Mouse (Mus musculus) urinary bladder, adult 2 months (tissue): ENCODE results near the gene Cdh3. TPM values are rescaled to one million over a fixed set of nuclear protein-coding genes. Genes with fewer than 3 reads are reported as not detected.
"Not testable (repeated sequence)": the region's sequence is repeated elsewhere in the genome, so short reads cannot be mapped to it uniquely, and the experiment has no call there.

Source experiments
- DNase-seq: peaks from one replicate; pipeline ENCODE4 v3.0.0; 2022; ENCODE audit warnings: low spot score
- polyA plus RNA-seq: library from polyadenylated mRNA; depleted of rRNA; stranded (reverse); fragments of >200 nt; gene quantifications from 2 replicates; pipeline ENCODE4 v1.2.3, GENCODE M21; 2012

The Cdh3 gene
- polyA plus RNA-seq, 1 experiment, result 5.5 TPM

- no peak for DNase-seq
These were observed 61.0 kb downstream of the Cdh3 start for GRCm38 (mm10) chr8:106571551-106572172.

- DNase-seq, result not testable (repeated sequence)
These were observed 61.5 kb downstream of the Cdh3 start for GRCm38 (mm10) chr8:106572175-106572574.

- DNase-seq, result not testable (repeated sequence)
These were observed 62.5 kb downstream of the Cdh3 start, which contains the start of gene Gm10073 for GRCm38 (mm10) chr8:106573168-106573567. Gm10073 (minus strand) TSS chr8:106573461.

- DNase-seq, result no peak
These were observed 63.6 kb downstream of the Cdh3 start for GRCm38 (mm10) chr8:106574283-106574682.

- DNase-seq, result no peak
These were observed 66.3 kb downstream of the Cdh3 start for GRCm38 (mm10) chr8:106576849-106577555.

GRCm38 (mm10) chr8:106579510-106579909 lies 68.8 kb downstream of the Cdh3 start:
- no peak for DNase-seq

- DNase-seq, result no peak
These were observed 70.8 kb downstream of the Cdh3 start for GRCm38 (mm10) chr8:106581344-106582088.

- DNase-seq, result no peak
These were observed 74.4 kb downstream of the Cdh3 start for GRCm38 (mm10) chr8:106584942-106585670.

GRCm38 (mm10) chr8:106585671-106586037 lies 75.0 kb downstream of the Cdh3 start:
- no peak for DNase-seq

- no peak for DNase-seq
These were observed 76.2 kb downstream of the Cdh3 start for GRCm38 (mm10) chr8:106586896-106587295.

- no peak for DNase-seq
These were observed 78.0 kb downstream of the Cdh3 start for GRCm38 (mm10) chr8:106588443-106589431.

GRCm38 (mm10) chr8:106592458-106592857 lies 81.8 kb downstream of the Cdh3 start:
- DNase-seq, result no peak

GRCm38 (mm10) chr8:106595623-106596022 lies 84.9 kb downstream of the Cdh3 start:
- DNase-seq, result not testable (repeated sequence)

- no peak for DNase-seq
These were observed 86.4 kb downstream of the Cdh3 start for GRCm38 (mm10) chr8:106597067-106597466.

GRCm38 (mm10) chr8:106599265-106599979 lies 88.7 kb downstream of the Cdh3 start:
- no peak for DNase-seq

GRCm38 (mm10) chr8:106603131-106603819 lies 92.6 kb downstream of the Cdh3 start, which contains the start of gene Cdh1:
Cdh1 (plus strand) TSS chr8:106603351.
- DNase-seq, result peak; percentile 86

- no peak for DNase-seq
These were observed 93.2 kb downstream of the Cdh3 start for GRCm38 (mm10) chr8:106603933-106604332.

- DNase-seq, result no peak
These were observed 95.0 kb downstream of the Cdh3 start for GRCm38 (mm10) chr8:106605657-106606056.

GRCm38 (mm10) chr8:106606121-106606520 lies 95.4 kb downstream of the Cdh3 start:
- no peak for DNase-seq
